Mouse (Mus musculus): Measurements from ENCODE around the gene Akip1. TPM values are rescaled to one million over a fixed set of nuclear protein-coding genes. Genes with fewer than 3 reads are reported as not detected.

The Akip1 gene
- polyA plus RNA-seq, 1 experiment from 2014 or later, result 32.7 TPM

- WGBS, result 2% methylated on average over 13 of the region's 13 CpGs
- Histone ChIP-seq H3K4me2 (ENCODE audit: low read depth, low read length) (peak overlapping the region; percentile 87), H3K9ac (ENCODE audit: low read length) (peak overlapping the region; percentile 82), H3K27me3 (ENCODE audit: control insufficient read depth, insufficient read depth, low read length) (no peaks in the 10 kb centered on the region), H3K4me1 (ENCODE audit: control insufficient read depth, insufficient read depth, low read length) (peaks cover 14% of the 10 kb centered on the region), H3K4me3 (ENCODE audit: low read length) (peak overlapping the region; percentile 69), H3K9me3 (replicated peaks; ENCODE audit: control insufficient read depth, low read length) (no peaks in the 10 kb centered on the region), H3K27ac (ENCODE audit: low read length) (peak overlapping the region; percentile 75), H3K36me3 (ENCODE audit: control insufficient read depth, insufficient read depth) (peaks cover under 1% of the 10 kb centered on the region; the same call in 1 of the 2 replicates)
- no peak; the same call in 1 of the 2 replicates for ATAC-seq (replicated peaks; ENCODE audit: extremely low read depth, insufficient read depth, low FRiP score)
Measured at GRCm38 (mm10) chr7:109751427-109752007, 48.0 kb downstream of the Akip1 start.

GRCm38 (mm10) chr7:109752008-109752925, 48.8 kb downstream of the Akip1 start, which contains the start of gene Tmem9b:
Tmem9b (minus strand) TSS chr7:109752875.
- Histone ChIP-seq H3K27me3 (ENCODE audit: control insufficient read depth, insufficient read depth, low read length) (no peaks in the 10 kb centered on the region), H3K9ac (ENCODE audit: low read length) (peak within 1 kb of the TSS; percentile 82), H3K4me2 (ENCODE audit: low read depth, low read length) (peak within 1 kb of the TSS; percentile 87), H3K9me3 (replicated peaks; ENCODE audit: control insufficient read depth, low read length) (no peaks in the 10 kb centered on the region), H3K27ac (ENCODE audit: low read length) (peak within 1 kb of the TSS; percentile 75), H3K4me3 (ENCODE audit: low read length) (peak within 1 kb of the TSS; percentile 69), H3K4me1 (ENCODE audit: control insufficient read depth, insufficient read depth, low read length) (peaks cover 14% of the 10 kb centered on the region), H3K36me3 (ENCODE audit: control insufficient read depth, insufficient read depth) (no peaks in the 10 kb centered on the region)
- ATAC-seq (replicated peaks; ENCODE audit: extremely low read depth, insufficient read depth, low FRiP score), result peak; percentile 90
- under 1% methylated on average over 74 of the region's 74 CpGs for WGBS

GRCm38 (mm10) chr7:109754034-109754433, 50.5 kb downstream of the Akip1 start:
- H3K4me3 ChIP-seq (ENCODE audit: low read length), result no peak overlapping the region
- no peak overlapping the region for H3K9ac ChIP-seq (ENCODE audit: low read length)
- no peak overlapping the region for H3K4me2 ChIP-seq (ENCODE audit: low read depth, low read length)
- H3K4me1 ChIP-seq (ENCODE audit: control insufficient read depth, insufficient read depth, low read length), result peaks cover 14% of the 10 kb centered on the region
- ATAC-seq (replicated peaks; ENCODE audit: extremely low read depth, insufficient read depth, low FRiP score), result no peak
- H3K27ac ChIP-seq (ENCODE audit: low read length), result no peak overlapping the region
- no peaks in the 10 kb centered on the region for H3K9me3 ChIP-seq (replicated peaks; ENCODE audit: control insufficient read depth, low read length)
- H3K27me3 ChIP-seq (ENCODE audit: control insufficient read depth, insufficient read depth, low read length), result no peaks in the 10 kb centered on the region
- H3K36me3 ChIP-seq (ENCODE audit: control insufficient read depth, insufficient read depth), result no peaks in the 10 kb centered on the region
- 90% methylated on average over 8 of the region's 8 CpGs for WGBS

- H3K27ac ChIP-seq (ENCODE audit: low read length), result no peak overlapping the region
- H3K4me2 ChIP-seq (ENCODE audit: low read depth, low read length), result no peak overlapping the region
- WGBS, result 100% methylated on average over 3 of the region's 3 CpGs
- no peak for ATAC-seq (replicated peaks; ENCODE audit: extremely low read depth, insufficient read depth, low FRiP score)
- no peaks in the 10 kb centered on the region for H3K36me3 ChIP-seq (ENCODE audit: control insufficient read depth, insufficient read depth)
- H3K4me3 ChIP-seq (ENCODE audit: low read length), result no peak overlapping the region
- peaks cover 7% of the 10 kb centered on the region for H3K4me1 ChIP-seq (ENCODE audit: control insufficient read depth, insufficient read depth, low read length)
- H3K27me3 ChIP-seq (ENCODE audit: control insufficient read depth, insufficient read depth, low read length), result no peaks in the 10 kb centered on the region
- H3K9ac ChIP-seq (ENCODE audit: low read length), result no peak overlapping the region
- H3K9me3 ChIP-seq (replicated peaks; ENCODE audit: control insufficient read depth, low read length), result no peaks in the 10 kb centered on the region
Measured at GRCm38 (mm10) chr7:109756291-109756690, 52.8 kb downstream of the Akip1 start.

Other genes starting within 250 kb of the Akip1 start
- gene Trim66, start 195.6 kb upstream of the Akip1 start, polyA plus RNA-seq (2015; fragmentation: Nextera tagmentation; extraction: Ambion mirVana), result 0.03 TPM in 1 of 2 replicates, not detected in the other
- gene Rpl27a, start 184.5 kb upstream of the Akip1 start, polyA plus RNA-seq (2015; fragmentation: Nextera tagmentation; extraction: Ambion mirVana), result 71.3 and 74.1 TPM in 2 replicates
- gene St5, start 85 bp upstream of the Akip1 start, polyA plus RNA-seq (2015; fragmentation: Nextera tagmentation; extraction: Ambion mirVana), result 41.4 and 43.2 TPM in 2 replicates
- 1.00 and 1.5 TPM in 2 replicates for gene BC051019, start 20.2 kb downstream of the Akip1 start, polyA plus RNA-seq (2015; fragmentation: Nextera tagmentation; extraction: Ambion mirVana)
- 0.22 TPM in 1 of 2 replicates, not detected in the other for gene Ascl3, start 28.0 kb downstream of the Akip1 start, polyA plus RNA-seq (2015; fragmentation: Nextera tagmentation; extraction: Ambion mirVana)
- 60.6 and 61.6 TPM in 2 replicates for gene Tmem9b, start 49.2 kb downstream of the Akip1 start, polyA plus RNA-seq (2015; fragmentation: Nextera tagmentation; extraction: Ambion mirVana)
- gene Nrip3, start 78.3 kb downstream of the Akip1 start, polyA plus RNA-seq (2015; fragmentation: Nextera tagmentation; extraction: Ambion mirVana), result 0.53 and 0.64 TPM in 2 replicates
- gene Scube2, start 162.0 kb downstream of the Akip1 start, polyA plus RNA-seq (2015; fragmentation: Nextera tagmentation; extraction: Ambion mirVana), result 8.9 and 9.9 TPM in 2 replicates

Data from heart, embryonic 16.5 days (tissue).